Mouse (Mus musculus) midbrain, embryonic 11.5 days (tissue): ENCODE data around the gene Tex33. TPM values are rescaled to one million over a fixed set of nuclear protein-coding genes. Genes with fewer than 3 reads are reported as not detected.

Experiments
- ATAC-seq: fragments of 200-750 bp; cut with Nextera tagmentation; 2 replicates; pipeline ENCODE4 v1.8.0; 2017; ENCODE audit warnings: moderate TSS enrichment, moderate library complexity; ENCODE audit not compliant: low FRiP score
- DNase-seq: peaks from one replicate; pipeline ENCODE4 v3.0.0; 2015; ENCODE audit warnings: low spot score; ENCODE audit errors: missing footprints
- H3K27ac ChIP-seq: fragments of 300-500 bp; sonication (generic); 2 replicates; pipeline ENCODE4 v1.5.1; 2014; ENCODE audit warnings: low read depth, low read length
- H3K27me3 ChIP-seq: fragments of 300-500 bp; sonication (generic); 2 replicates; pipeline ENCODE4 v1.6.1; 2014; ENCODE audit warnings: mild to moderate bottlenecking, low read length, moderate library complexity, mixed read lengths; ENCODE audit not compliant: control insufficient read depth, insufficient read depth
- H3K36me3 ChIP-seq: fragments of 300-500 bp; sonication (generic); 2 replicates; pipeline ENCODE4 v1.6.1; 2014; ENCODE audit warnings: mild to moderate bottlenecking, low read length, moderate library complexity, mixed read lengths; ENCODE audit not compliant: control insufficient read depth, insufficient read depth
- H3K4me1 ChIP-seq: fragments of 300-500 bp; sonication (generic); 2 replicates; pipeline ENCODE4 v1.6.1; 2014; ENCODE audit warnings: low read length; ENCODE audit not compliant: control insufficient read depth, insufficient read depth
- H3K4me2 ChIP-seq: fragments of 300-500 bp; sonication (generic); 2 replicates; pipeline ENCODE4 v1.6.1; 2014; ENCODE audit warnings: mild to moderate bottlenecking, moderate library complexity
- H3K4me3 ChIP-seq: fragments of 300-500 bp; sonication (generic); 2 replicates; pipeline ENCODE4 v1.5.1; 2014; ENCODE audit warnings: low read depth, low read length
- H3K9ac ChIP-seq: fragments of 300-500 bp; sonication (generic); 2 replicates; pipeline ENCODE4 v1.6.1; 2014; ENCODE audit warnings: low read length
- H3K9me3 ChIP-seq: fragments of 300-500 bp; sonication (generic); 2 replicates; pipeline ENCODE4 v1.6.1; 2016; ENCODE audit warnings: low read length; ENCODE audit not compliant: control insufficient read depth
- WGBS: fragments of 180-500 bp; shearing (Covaris S2); extraction: QIAGEN DNeasy Blood & Tissue Kit; methylation state at CpG from one replicate; pipeline ENCODE4 v1.1.7; 2014; 5-methylcytosine and 5-hydroxymethylcytosine counted together
- polyA plus RNA-seq: library from polyadenylated mRNA; unstranded; fragments of >200 nt; fragmentation: Nextera tagmentation; extraction: Ambion mirVana; gene quantifications from 2 replicates; pipeline ENCODE4 v1.2.1, GENCODE M21; 2014

Gene Tex33
- polyA plus RNA-seq, 1 experiment from 2014 or later: not detected

DNA sequence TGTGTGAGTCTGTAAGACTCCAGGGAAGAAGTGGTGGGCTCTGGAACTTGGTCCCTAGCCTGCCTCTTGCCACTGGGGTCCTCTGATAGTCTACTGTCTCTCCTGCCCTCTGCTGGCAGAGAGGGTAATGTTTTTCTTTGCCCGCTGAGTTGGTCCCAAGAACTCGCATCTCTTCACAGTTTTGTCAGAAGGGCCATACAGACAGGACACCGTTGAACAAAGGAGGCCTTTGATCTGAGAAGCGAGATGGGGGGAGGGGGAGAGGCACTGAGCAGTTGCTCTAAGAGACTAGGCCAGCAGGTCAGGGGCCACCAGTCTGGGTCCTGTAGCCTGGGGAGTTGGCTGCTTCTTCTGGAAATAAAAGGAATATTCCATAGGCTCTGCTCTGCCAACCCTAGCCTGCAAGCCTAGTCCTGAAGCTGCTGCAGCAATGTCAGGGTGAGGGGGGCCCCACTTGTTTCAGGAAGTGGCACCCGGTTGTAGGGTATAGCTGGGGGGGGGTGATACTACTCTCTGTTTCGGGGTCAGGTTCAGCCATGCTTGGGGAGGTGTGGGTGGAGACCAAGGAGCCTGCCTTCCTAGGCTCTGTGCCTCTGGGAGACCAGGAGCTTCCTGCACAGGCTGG, 39.3 kb upstream of the Tex33 start:
- WGBS: 30% methylated on average over 6 of the region's 6 CpGs
- DNase-seq (peak; percentile 93), ATAC-seq (no peak; the same call in 1 of the 2 replicates)
- Histone ChIP-seq H3K4me1 (peaks cover 37% of the 10 kb centered on the region), H3K36me3 (peaks cover 7% of the 10 kb centered on the region), H3K4me2 (no peak overlapping the region), H3K9me3 (no peaks in the 10 kb centered on the region), H3K4me3 (no peak overlapping the region), H3K9ac (no peak overlapping the region), H3K27me3 (no peaks in the 10 kb centered on the region), H3K27ac (no peak overlapping the region; the same call in 1 of the 2 replicates)

GRCm38 (mm10) chr15:78431541-78432121, 35.9 kb upstream of the Tex33 start:
- ATAC-seq (no peak), DNase-seq (no peak)
- Histone ChIP-seq H3K4me3 (no peak overlapping the region), H3K9me3 (no peaks in the 10 kb centered on the region), H3K4me2 (no peak overlapping the region), H3K4me1 (peaks cover 31% of the 10 kb centered on the region), H3K9ac (no peak overlapping the region), H3K27me3 (no peaks in the 10 kb centered on the region), H3K27ac (no peak overlapping the region), H3K36me3 (peaks cover 7% of the 10 kb centered on the region)
- 86% methylated on average over 7 of the region's 7 CpGs for WGBS

DNA sequence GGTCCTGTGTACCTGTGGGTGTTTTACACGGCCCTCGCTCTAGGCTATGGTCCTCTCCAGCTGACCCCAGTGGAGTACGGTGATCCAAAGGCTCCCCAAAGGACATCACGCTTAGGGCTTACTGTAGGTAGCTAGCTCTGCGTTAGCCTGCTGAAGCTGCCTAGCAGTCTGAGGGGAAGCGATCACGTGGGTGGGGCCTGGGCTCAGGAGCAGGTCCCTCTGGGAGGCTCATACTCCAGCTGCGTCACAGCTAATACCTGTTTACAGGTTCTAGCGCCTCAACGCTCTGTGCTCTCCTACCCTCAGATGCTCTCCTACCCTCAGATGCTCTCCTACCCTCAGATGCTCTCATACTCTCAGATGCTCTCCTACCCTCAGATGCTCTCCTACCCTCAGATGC, 35.2 kb upstream of the Tex33 start:
- Histone ChIP-seq H3K27me3 (no peaks in the 10 kb centered on the region), H3K27ac (no peak overlapping the region), H3K4me2 (no peak overlapping the region), H3K9me3 (no peaks in the 10 kb centered on the region), H3K4me1 (peaks cover 23% of the 10 kb centered on the region), H3K36me3 (peaks cover 7% of the 10 kb centered on the region), H3K4me3 (no peak overlapping the region), H3K9ac (no peak overlapping the region)
- DNase-seq (no peak), ATAC-seq (no peak)
- WGBS: 89% methylated on average over 10 of the region's 10 CpGs

GRCm38 (mm10) chr15:78429871-78430622, 34.3 kb upstream of the Tex33 start:
- WGBS: 79% methylated on average over 13 of the region's 13 CpGs
- no peak for ATAC-seq
- Histone ChIP-seq H3K4me3 (no peak overlapping the region; the same call in 1 of the 2 replicates), H3K9ac (no peak overlapping the region), H3K27me3 (no peaks in the 10 kb centered on the region), H3K27ac (no peak overlapping the region), H3K4me2 (peak overlapping the region; percentile 71), H3K9me3 (no peaks in the 10 kb centered on the region), H3K36me3 (peaks cover 7% of the 10 kb centered on the region), H3K4me1 (peaks cover 16% of the 10 kb centered on the region)
- DNase-seq: no peak

GRCm38 (mm10) chr15:78429139-78429459, 33.4 kb upstream of the Tex33 start:
- 3% methylated on average over 3 of the region's 3 CpGs for WGBS
- H3K4me2 ChIP-seq: peak overlapping the region; percentile 71
- no peak for DNase-seq
- peaks cover 5% of the 10 kb centered on the region for H3K36me3 ChIP-seq
- H3K4me3 ChIP-seq: peak overlapping the region; percentile 68
- H3K27ac ChIP-seq: peak overlapping the region; percentile 27
- no peak; the same call in 1 of the 2 replicates for ATAC-seq
- H3K4me1 ChIP-seq: peaks cover 8% of the 10 kb centered on the region
- H3K9ac ChIP-seq: peak overlapping the region; percentile 77
- H3K27me3 ChIP-seq: no peaks in the 10 kb centered on the region
- H3K9me3 ChIP-seq: no peaks in the 10 kb centered on the region

- ATAC-seq (peak; percentile 92), DNase-seq (peak; percentile 95)
- Histone ChIP-seq H3K4me2 (peak within 1 kb of the TSS; percentile 71), H3K27me3 (no peaks in the 10 kb centered on the region), H3K9ac (peak within 1 kb of the TSS; percentile 77), H3K4me3 (peak within 1 kb of the TSS; percentile 68), H3K36me3 (peaks cover 3% of the 10 kb centered on the region), H3K4me1 (peaks cover 8% of the 10 kb centered on the region), H3K9me3 (no peaks in the 10 kb centered on the region), H3K27ac (peak within 1 kb of the TSS; percentile 27)
- 1% methylated on average over 46 of the region's 52 CpGs for WGBS
Observed at GRCm38 (mm10) chr15:78428391-78429138, 32.9 kb upstream of the Tex33 start, which contains the start of gene Kctd17. Gene Kctd17, plus strand, starts transcription at chr15:78428564.

DNA sequence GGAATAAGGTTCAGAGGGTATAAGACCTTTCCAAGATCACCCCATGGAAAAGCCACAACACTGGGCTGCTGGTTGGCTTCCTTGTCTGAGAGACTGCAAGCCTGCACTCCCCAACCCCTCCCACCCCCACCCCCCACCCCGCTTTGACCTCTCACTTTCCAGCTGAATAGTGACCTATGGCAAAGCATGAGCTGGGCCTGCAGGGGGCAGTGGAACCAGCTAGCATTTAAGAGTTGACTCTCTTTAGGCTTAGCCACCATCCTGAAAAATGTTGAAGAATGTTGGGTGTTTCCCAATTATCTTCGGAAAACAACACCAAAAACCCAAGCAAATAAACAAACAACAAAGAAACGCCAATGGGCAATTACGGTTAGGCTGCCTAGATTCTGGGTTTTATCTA, 29.5 kb upstream of the Tex33 start:
- whole genome bisulfite sequencing: 65% methylated on average over 4 of the region's 4 CpGs
- DNase-seq (no peak), ATAC-seq (no peak)
- H3K36me3 ChIP-seq: no peaks in the 10 kb centered on the region
- no peak overlapping the region for H3K4me2 ChIP-seq
- H3K4me3 ChIP-seq: no peak overlapping the region
- H3K9me3 ChIP-seq: no peaks in the 10 kb centered on the region
- no peak overlapping the region for H3K27ac ChIP-seq
- peaks cover 10% of the 10 kb centered on the region for H3K4me1 ChIP-seq
- H3K27me3 ChIP-seq: no peaks in the 10 kb centered on the region
- H3K9ac ChIP-seq: no peak overlapping the region

- ATAC-seq (no peak), DNase-seq (no peak)
- 32% methylated on average over 11 of the region's 11 CpGs for WGBS
- H3K9me3 ChIP-seq: no peaks in the 10 kb centered on the region
- no peaks in the 10 kb centered on the region for H3K36me3 ChIP-seq
- H3K9ac ChIP-seq: no peak overlapping the region
- H3K4me1 ChIP-seq: peaks cover 6% of the 10 kb centered on the region
- H3K4me2 ChIP-seq: no peak overlapping the region
- no peaks in the 10 kb centered on the region for H3K27me3 ChIP-seq
- H3K4me3 ChIP-seq: no peak overlapping the region
- H3K27ac ChIP-seq: no peak overlapping the region
Observed at GRCm38 (mm10) chr15:78424507-78424906, 28.8 kb upstream of the Tex33 start.
